Mouse (Mus musculus) naive thymus-derived CD4-positive, alpha-beta T cell, adult 2 months (primary cell): ENCODE data around the gene Gm5294.

Experiments used
- DNase-seq: peaks from one replicate; pipeline ENCODE4 v3.0.0-alpha.2; 2011; ENCODE audit warnings: low read depth

Gene Gm5294

GRCm38 (mm10) chr5:138819780-138820179, at the start of gene Gm5294:
Gene Gm5294, plus strand, starts transcription at chr5:138820080.
- no peak for DNase-seq

- DNase-seq = no peak
Measured at GRCm38 (mm10) chr5:138775096-138775495, 44.8 kb upstream of the Gm5294 start.

GRCm38 (mm10) chr5:138776346-138776745, 43.5 kb upstream of the Gm5294 start:
- DNase-seq = no peak

GRCm38 (mm10) chr5:138778731-138779463, 41.0 kb upstream of the Gm5294 start:
- no peak for DNase-seq

- DNase-seq = no peak
Measured at GRCm38 (mm10) chr5:138779655-138780054, 40.2 kb upstream of the Gm5294 start.

- DNase-seq = no peak
Measured at GRCm38 (mm10) chr5:138782697-138783096, 37.2 kb upstream of the Gm5294 start.

- no peak for DNase-seq
Measured at GRCm38 (mm10) chr5:138783181-138783580, 36.7 kb upstream of the Gm5294 start.

- no peak for DNase-seq
Measured at GRCm38 (mm10) chr5:138785986-138786515, 33.8 kb upstream of the Gm5294 start.

GRCm38 (mm10) chr5:138787648-138788047, 32.2 kb upstream of the Gm5294 start:
- DNase-seq = no peak

GRCm38 (mm10) chr5:138788481-138789211, 31.2 kb upstream of the Gm5294 start:
- DNase-seq = no peak

- DNase-seq = no peak
Measured at GRCm38 (mm10) chr5:138790954-138791480, 28.9 kb upstream of the Gm5294 start.

GRCm38 (mm10) chr5:138801588-138802116, 18.2 kb upstream of the Gm5294 start:
- DNase-seq = no peak

- DNase-seq = no peak
Measured at GRCm38 (mm10) chr5:138804286-138804685, 15.6 kb upstream of the Gm5294 start.

- no peak for DNase-seq
Measured at GRCm38 (mm10) chr5:138809767-138810166, 10.1 kb upstream of the Gm5294 start.

GRCm38 (mm10) chr5:138820717-138821332, 945 bp downstream of the Gm5294 start:
- DNase-seq = no peak

- DNase-seq = no peak
Measured at GRCm38 (mm10) chr5:138825090-138825489, 5.2 kb downstream of the Gm5294 start.

GRCm38 (mm10) chr5:138833406-138833805, 13.5 kb downstream of the Gm5294 start:
- DNase-seq = no peak

GRCm38 (mm10) chr5:138834910-138835309, 15.0 kb downstream of the Gm5294 start:
- DNase-seq = no peak

- DNase-seq = no peak
Measured at GRCm38 (mm10) chr5:138840981-138841380, 21.1 kb downstream of the Gm5294 start.

GRCm38 (mm10) chr5:138843168-138843824, 23.4 kb downstream of the Gm5294 start:
- DNase-seq = no peak

- no peak for DNase-seq
Measured at GRCm38 (mm10) chr5:138846506-138846905, 26.6 kb downstream of the Gm5294 start.

- peak; percentile 87 for DNase-seq
Measured at GRCm38 (mm10) chr5:138848102-138848501, 28.2 kb downstream of the Gm5294 start.
